ENCODE assay signal across 7 mouse cellular contexts in the genomic region with DNA sequence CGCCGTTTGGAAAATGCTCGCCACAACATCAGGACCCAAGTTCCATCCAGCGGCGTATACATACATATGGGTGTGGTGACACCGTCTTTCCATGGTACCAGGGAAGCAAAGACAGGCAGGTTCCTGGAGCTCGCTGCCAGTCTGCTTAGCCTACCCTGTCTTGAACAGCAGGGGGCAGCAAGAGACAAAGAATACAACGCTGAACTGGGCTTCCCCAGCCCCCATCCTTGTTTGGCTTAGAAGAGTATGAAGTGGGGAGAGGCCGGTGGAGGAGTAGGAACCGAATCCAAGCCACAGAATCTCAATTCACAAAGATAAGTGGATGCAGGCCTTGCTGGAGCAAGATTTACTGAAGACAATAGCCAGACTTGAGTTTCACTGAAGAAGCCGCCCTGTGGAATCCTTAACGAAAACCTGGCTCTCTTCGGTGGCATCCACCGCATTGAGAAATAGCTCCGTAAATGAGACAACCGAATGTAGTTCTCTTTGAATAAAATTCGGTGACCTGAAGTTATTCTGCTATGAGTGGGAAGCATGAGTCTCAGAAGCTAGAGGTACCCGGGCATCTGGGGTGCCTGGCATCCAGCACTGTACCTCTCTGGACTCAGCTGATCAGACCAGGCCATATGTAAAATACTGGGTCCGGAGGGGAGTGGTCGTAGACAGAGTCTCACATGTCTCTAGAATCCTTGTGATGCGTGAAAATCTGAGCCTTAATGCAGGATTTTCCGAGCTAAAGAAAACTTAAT.
A peak's percentile ranks its signal among the peaks of the same experiment; 100 is the strongest.
DNase-seq lines count a peak whose midpoint lies in the region; ATAC-seq lines count a peak whose summit lies in the region.

No protein-coding gene starts in this region.

- peak; percentile 47 to 51 for DNase-seq in adrenal gland, adult 18-20 months (ENCODE audit: low spot score in 2 of 2)
- peak; percentile 58 to 59 for DNase-seq in gastrocnemius, adult 8-10 months (ENCODE audit: low spot score in 2 of 2)
- DNase-seq in layer of hippocampus, postnatal 25 days (ENCODE audit: extremely low spot score in 1 of 2, low spot score in 1 of 2): peak; percentile 63 to 80
- peak; percentile 88 for DNase-seq in lung, postnatal 36 days
- peak; percentile 89 to 90 for DNase-seq in right cerebral cortex, adult 2 months (ENCODE audit: low spot score in 2 of 2)

- no peak overlapping the region for H3K4me3 ChIP-seq in hindbrain, embryonic 16.5 days (ENCODE audit: low read length)

- H3K4me2 ChIP-seq in hindbrain, embryonic 16.5 days (ENCODE audit: low read length): peak overlapping the region; percentile 40

- H3K4me1 ChIP-seq in hindbrain, embryonic 16.5 days (ENCODE audit: control insufficient read depth, insufficient read depth, low read depth, low read length): peaks cover 4% of the 10 kb centered on the region

- peak overlapping the region; percentile 16; the same call in 1 of the 2 replicates for H3K9ac ChIP-seq in hindbrain, embryonic 16.5 days (ENCODE audit: low read depth, low read length)

- no peaks in the 10 kb centered on the region for H3K9me3 ChIP-seq in hindbrain, embryonic 16.5 days (ENCODE audit: control insufficient read depth, low read length)

- H3K27ac ChIP-seq in hindbrain, embryonic 16.5 days (ENCODE audit: low read depth, low read length): no peak overlapping the region

- no peaks in the 10 kb centered on the region for H3K27me3 ChIP-seq in hindbrain, embryonic 16.5 days (replicated peaks; ENCODE audit: control insufficient read depth, insufficient read depth, low read length)

- no peaks in the 10 kb centered on the region for H3K36me3 ChIP-seq in hindbrain, embryonic 16.5 days (ENCODE audit: control insufficient read depth, insufficient read depth, low read length)

- WGBS in hindbrain, embryonic 16.5 days: 43% methylated on average over 22 of the region's 22 CpGs

- peak; percentile 92 for ATAC-seq in common myeloid progenitor, adult 5-6 weeks (replicated peaks; ENCODE audit: low read depth, poor library complexity, severe bottlenecking)
- ATAC-seq in hindbrain, embryonic 16.5 days: peak; percentile 95
